Mouse (Mus musculus) forebrain, embryonic 16.5 days (tissue): ENCODE measurements around the gene D11Wsu47e. TPM values are rescaled to one million over a fixed set of nuclear protein-coding genes. Genes with fewer than 3 reads are reported as not detected.
A peak's percentile ranks its signal among the peaks of the same experiment; 100 is the strongest.
"Not testable (repeated sequence)": the region's sequence is repeated elsewhere in the genome, so short reads cannot be mapped to it uniquely, and the experiment has no call there.

Source experiments
- ATAC-seq: fragments of 200-750 bp; cut with Nextera tagmentation; 2 replicates; pipeline ENCODE4 v1.8.0; 2017; ENCODE audit warnings: mild to moderate bottlenecking, moderate library complexity
- H3K27ac ChIP-seq: fragments of 300-500 bp; sonication (generic); 2 replicates; pipeline ENCODE4 v1.5.1; 2014; ENCODE audit warnings: low read length, control low read depth
- H3K27me3 ChIP-seq: fragments of 300-500 bp; sonication (generic); replicated peaks from 2 replicates; pipeline ENCODE4 v1.6.1; 2014; ENCODE audit warnings: low read length; ENCODE audit not compliant: control insufficient read depth, insufficient read depth
- H3K36me3 ChIP-seq: fragments of 300-500 bp; sonication (generic); 2 replicates; pipeline ENCODE4 v1.6.1; 2014; ENCODE audit not compliant: control insufficient read depth, insufficient read depth
- H3K4me1 ChIP-seq: fragments of 300-500 bp; sonication (generic); replicated peaks from 2 replicates; pipeline ENCODE4 v1.6.1; 2014; ENCODE audit warnings: low read length; ENCODE audit not compliant: control insufficient read depth, insufficient read depth
- H3K4me2 ChIP-seq: fragments of 300-500 bp; sonication (generic); 2 replicates; pipeline ENCODE4 v1.6.1; 2014; ENCODE audit warnings: mild to moderate bottlenecking, low read length, control low read depth
- H3K4me3 ChIP-seq: fragments of 300-500 bp; sonication (generic); replicated peaks from 2 replicates; pipeline ENCODE4 v1.5.1; 2014; ENCODE audit warnings: mild to moderate bottlenecking, low read length, control low read depth
- H3K9ac ChIP-seq: fragments of 300-500 bp; sonication (generic); replicated peaks from 2 replicates; pipeline ENCODE4 v1.6.1; 2014; ENCODE audit warnings: low read depth, low read length, control low read depth
- H3K9me3 ChIP-seq: fragments of 300-500 bp; sonication (generic); 2 replicates; pipeline ENCODE4 v1.6.1; 2016; ENCODE audit warnings: low read length; ENCODE audit not compliant: control insufficient read depth
- WGBS: fragments of 180-500 bp; shearing (Covaris S2); extraction: QIAGEN DNeasy Blood & Tissue Kit; methylation state at CpG from one replicate; pipeline ENCODE4 v1.1.7; 2014; 5-methylcytosine and 5-hydroxymethylcytosine counted together
- polyA plus RNA-seq: library from polyadenylated mRNA; unstranded; fragments of >200 nt; fragmentation: Nextera tagmentation; extraction: Ambion mirVana; gene quantifications from 2 replicates; pipeline ENCODE4 v1.2.1, GENCODE M21; 2015

D11Wsu47e gene
- polyA plus RNA-seq, 1 experiment from 2014 or later, result 24.4 TPM

DNA sequence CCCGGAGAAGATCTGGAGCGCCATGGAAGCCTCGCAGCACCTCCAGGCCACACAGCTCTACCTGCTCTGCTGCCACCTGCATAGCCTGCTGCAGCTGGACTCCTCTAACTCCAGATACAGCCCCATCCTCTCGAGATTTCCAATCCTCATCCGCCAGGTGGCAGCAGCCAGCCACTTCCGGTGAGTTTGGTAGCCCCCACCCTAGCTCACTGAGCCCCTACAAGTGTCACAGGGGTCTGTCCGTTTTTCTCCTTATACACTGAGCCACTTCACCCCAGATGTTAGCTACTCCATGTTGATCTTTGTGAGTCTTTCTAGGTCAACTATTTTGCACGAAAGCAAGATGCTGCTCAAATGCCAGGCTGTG lies 32.3 kb upstream of the D11Wsu47e start:
- Histone ChIP-seq H3K9ac (no peak overlapping the region), H3K9me3 (no peaks in the 10 kb centered on the region), H3K27ac (no peak overlapping the region), H3K27me3 (no peaks in the 10 kb centered on the region), H3K4me2 (no peak overlapping the region), H3K36me3 (peaks cover 28% of the 10 kb centered on the region), H3K4me3 (no peak overlapping the region), H3K4me1 (peaks cover 31% of the 10 kb centered on the region)
- 40% methylated on average over 8 of the region's 8 CpGs for WGBS
- ATAC-seq, result no peak

DNA sequence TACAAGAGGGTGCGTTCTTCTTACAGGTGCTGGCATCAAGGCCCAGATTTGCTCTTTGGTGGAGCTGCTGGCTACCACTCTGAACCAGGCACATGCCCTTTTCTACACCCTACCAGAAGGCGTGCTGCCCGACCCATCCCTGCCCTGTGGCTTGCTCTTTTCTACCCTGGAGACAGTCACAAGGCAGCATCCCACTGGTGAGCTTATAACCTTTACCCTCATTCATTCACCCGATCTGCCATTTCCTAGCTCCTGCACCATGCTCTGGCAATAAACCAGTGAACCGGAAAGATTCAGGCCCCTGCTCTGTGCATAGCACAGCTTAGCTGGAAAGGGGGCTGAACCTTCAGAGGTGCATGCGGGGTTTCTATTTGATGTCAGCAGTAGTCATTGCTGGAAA lies 31.7 kb upstream of the D11Wsu47e start:
- Histone ChIP-seq H3K36me3 (peaks cover 33% of the 10 kb centered on the region), H3K27ac (no peak overlapping the region), H3K4me2 (no peak overlapping the region), H3K9ac (no peak overlapping the region), H3K27me3 (no peaks in the 10 kb centered on the region), H3K4me3 (no peak overlapping the region), H3K4me1 (peaks cover 31% of the 10 kb centered on the region), H3K9me3 (no peaks in the 10 kb centered on the region)
- ATAC-seq, result no peak
- 93% methylated on average over 6 of the region's 6 CpGs for WGBS

DNA sequence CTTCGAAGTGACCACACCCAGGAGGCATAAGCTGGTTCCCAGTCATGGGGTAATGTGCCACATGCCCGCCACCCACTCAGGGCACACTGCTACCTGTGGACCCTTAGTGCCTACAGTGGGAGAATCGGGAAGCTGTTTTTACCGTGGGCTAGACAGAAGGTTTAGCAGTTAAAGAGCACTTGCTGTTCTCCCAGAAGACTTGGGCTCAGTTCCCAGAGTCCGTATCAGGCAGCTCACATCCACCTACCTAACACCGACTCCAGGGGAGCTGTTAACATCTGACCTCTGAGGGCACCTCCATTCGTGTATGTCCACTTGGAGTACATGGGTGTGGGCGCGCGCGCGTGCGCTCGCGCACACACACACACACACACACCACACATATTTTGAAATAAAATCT lies 30.1 kb upstream of the D11Wsu47e start:
- no peaks in the 10 kb centered on the region for H3K9me3 ChIP-seq
- no peak overlapping the region for H3K9ac ChIP-seq
- no peak overlapping the region for H3K4me3 ChIP-seq
- H3K27me3 ChIP-seq, result no peaks in the 10 kb centered on the region
- WGBS, result 93% methylated on average over 15 of the region's 15 CpGs
- 0 out of 2 replicates have a peak overlapping the region, but pooled peaks have one; percentile 2 for H3K27ac ChIP-seq
- ATAC-seq, result no peak
- H3K4me1 ChIP-seq, result peaks cover 19% of the 10 kb centered on the region
- no peak overlapping the region for H3K4me2 ChIP-seq
- peaks cover 37% of the 10 kb centered on the region for H3K36me3 ChIP-seq

DNA sequence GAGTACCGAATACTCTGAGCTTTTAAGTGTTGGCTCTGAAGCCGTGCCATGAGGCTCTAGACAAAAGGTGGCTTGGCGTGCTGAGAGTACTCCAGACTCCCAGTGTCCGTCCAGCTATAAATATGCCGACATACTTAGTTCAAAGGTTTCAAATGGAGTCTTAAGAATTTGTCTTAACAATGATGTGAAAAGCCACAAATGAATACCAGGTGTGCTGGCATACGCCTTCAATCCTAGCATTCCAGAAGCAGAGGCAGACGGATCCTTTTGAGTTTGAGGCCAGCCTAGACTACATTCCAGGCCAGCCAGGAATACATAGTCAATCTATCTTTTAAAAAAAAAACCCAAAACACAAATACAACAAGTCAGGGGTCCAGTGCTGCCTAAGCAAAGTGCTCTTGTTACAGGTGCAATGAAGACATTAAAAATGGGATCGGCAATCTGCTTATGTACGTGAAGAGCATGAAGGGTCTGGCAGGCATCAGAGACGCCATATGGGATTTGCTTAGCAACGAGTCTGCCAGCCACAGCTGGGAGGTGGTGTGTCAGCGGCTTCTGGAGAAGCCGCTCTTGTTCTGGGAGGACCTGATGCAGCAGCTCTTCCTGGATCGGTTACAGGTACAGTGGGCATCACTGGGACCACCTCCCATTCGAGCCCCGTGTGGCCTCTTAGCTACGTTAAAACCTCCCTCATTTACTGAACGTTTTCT lies 29.5 kb upstream of the D11Wsu47e start:
- Histone ChIP-seq H3K9ac (no peak overlapping the region), H3K9me3 (no peaks in the 10 kb centered on the region), H3K27me3 (no peaks in the 10 kb centered on the region), H3K27ac (peak overlapping the region; percentile 56), H3K4me1 (peaks cover 19% of the 10 kb centered on the region), H3K4me2 (no peak overlapping the region), H3K36me3 (peaks cover 41% of the 10 kb centered on the region), H3K4me3 (no peak overlapping the region)
- WGBS, result 64% methylated on average over 18 of the region's 18 CpGs
- ATAC-seq, result no peak

DNA sequence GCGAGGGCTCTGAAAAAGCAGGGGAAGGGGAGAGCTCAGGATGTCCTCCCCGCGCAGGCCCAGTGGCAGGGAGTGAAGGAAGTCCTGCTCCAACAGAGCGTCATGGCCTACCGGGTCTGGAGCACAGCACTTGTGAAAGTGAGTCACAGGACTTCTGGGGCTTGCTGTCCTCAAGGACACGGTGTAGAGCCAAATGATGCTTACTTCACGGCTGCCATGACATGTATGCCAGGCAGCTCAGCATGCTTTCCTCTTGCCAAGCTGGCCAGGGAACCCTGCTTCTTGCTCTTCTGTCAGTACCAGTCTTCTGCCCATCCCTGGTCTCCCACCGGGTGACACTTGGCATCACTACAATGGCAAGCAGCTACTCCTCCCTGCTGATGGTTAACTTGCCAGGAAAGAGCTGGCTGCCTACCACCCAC lies 27.7 kb upstream of the D11Wsu47e start:
- Histone ChIP-seq H3K27ac (no peak overlapping the region), H3K4me3 (no peak overlapping the region), H3K9ac (no peak overlapping the region), H3K9me3 (no peaks in the 10 kb centered on the region), H3K27me3 (no peaks in the 10 kb centered on the region), H3K4me1 (peaks cover 9% of the 10 kb centered on the region), H3K36me3 (peaks cover 49% of the 10 kb centered on the region), H3K4me2 (no peak overlapping the region)
- 79% methylated on average over 8 of the region's 8 CpGs for WGBS
- ATAC-seq, result no peak

DNA sequence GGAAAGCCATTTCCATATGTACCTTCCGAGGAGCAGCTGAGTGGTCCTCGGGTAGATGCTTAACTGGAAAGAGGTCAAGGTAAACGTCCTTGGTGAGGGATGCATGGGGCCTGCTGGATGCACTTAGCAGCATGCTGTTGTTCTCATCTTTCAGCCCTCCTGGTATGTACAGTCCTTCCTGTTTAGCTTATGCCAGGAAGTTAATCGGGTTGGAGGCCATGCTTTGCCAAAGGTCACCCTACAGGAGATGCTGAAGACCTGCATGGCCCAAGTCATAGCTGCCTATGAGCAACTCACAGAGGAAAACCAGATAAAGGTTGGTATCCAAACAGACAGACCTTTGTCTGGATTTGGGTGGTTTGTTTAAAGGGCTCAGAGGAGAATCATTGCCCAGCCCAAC lies 27.0 kb upstream of the D11Wsu47e start:
- H3K27me3 ChIP-seq, result no peaks in the 10 kb centered on the region
- no peak overlapping the region for H3K9ac ChIP-seq
- H3K9me3 ChIP-seq, result no peaks in the 10 kb centered on the region
- no peak overlapping the region for H3K27ac ChIP-seq
- no peak for ATAC-seq
- peaks cover 9% of the 10 kb centered on the region for H3K4me1 ChIP-seq
- H3K4me3 ChIP-seq, result no peak overlapping the region
- H3K4me2 ChIP-seq, result no peak overlapping the region
- 86% methylated on average over 4 of the region's 4 CpGs for WGBS
- peaks cover 48% of the 10 kb centered on the region for H3K36me3 ChIP-seq

DNA sequence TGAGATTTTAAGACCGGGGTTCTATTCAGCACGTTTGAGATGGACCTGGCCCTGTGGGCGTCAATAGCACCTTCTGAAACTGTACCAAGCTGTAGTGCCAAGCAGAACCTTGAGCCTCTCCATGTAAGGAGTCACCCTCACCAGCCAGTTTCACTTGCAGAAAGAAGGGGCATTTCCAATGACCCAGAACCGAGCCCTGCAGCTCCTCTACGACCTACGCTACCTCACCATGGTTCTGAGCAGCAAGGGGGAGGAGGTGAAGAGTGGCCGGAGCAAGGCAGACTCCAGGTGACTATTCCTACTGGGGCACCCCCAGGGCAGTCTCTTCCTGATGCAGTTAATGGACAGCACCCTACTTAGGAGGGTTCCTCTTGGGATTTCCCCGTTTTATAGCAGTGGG lies 25.9 kb upstream of the D11Wsu47e start:
- no peak for ATAC-seq
- no peak overlapping the region for H3K27ac ChIP-seq
- no peak overlapping the region for H3K4me3 ChIP-seq
- H3K36me3 ChIP-seq, result peaks cover 39% of the 10 kb centered on the region
- no peaks in the 10 kb centered on the region for H3K27me3 ChIP-seq
- H3K4me2 ChIP-seq, result no peak overlapping the region
- H3K9ac ChIP-seq, result no peak overlapping the region
- WGBS, result 91% methylated on average over 8 of the region's 8 CpGs
- no peaks in the 10 kb centered on the region for H3K9me3 ChIP-seq
- H3K4me1 ChIP-seq, result peaks cover 9% of the 10 kb centered on the region

DNA sequence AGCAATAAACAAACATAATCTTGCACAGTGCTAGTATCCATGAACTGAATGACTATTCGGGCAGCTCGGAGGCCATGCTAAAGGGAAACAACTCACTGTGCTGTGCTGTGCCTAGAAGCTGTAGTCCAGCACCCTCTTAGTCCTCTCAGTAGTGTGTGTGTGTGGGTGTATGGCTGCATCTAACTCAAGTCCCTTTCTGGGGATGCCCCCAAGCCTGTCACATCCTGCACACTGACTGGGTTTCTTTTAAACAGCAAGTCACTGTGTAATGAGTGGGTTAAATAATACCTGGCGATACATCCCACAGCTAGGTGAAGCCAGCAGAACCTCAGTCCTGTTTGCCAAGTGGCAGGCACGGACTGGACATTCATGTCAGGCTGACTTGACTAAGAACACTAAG lies 25.4 kb upstream of the D11Wsu47e start:
- Histone ChIP-seq H3K9me3 (no peaks in the 10 kb centered on the region), H3K27me3 (no peaks in the 10 kb centered on the region), H3K4me2 (no peak overlapping the region), H3K4me3 (no peak overlapping the region), H3K4me1 (peaks cover 9% of the 10 kb centered on the region), H3K9ac (no peak overlapping the region), H3K36me3 (peaks cover 37% of the 10 kb centered on the region), H3K27ac (no peak overlapping the region)
- 90% methylated on average over 4 of the region's 4 CpGs for WGBS
- no peak for ATAC-seq

DNA sequence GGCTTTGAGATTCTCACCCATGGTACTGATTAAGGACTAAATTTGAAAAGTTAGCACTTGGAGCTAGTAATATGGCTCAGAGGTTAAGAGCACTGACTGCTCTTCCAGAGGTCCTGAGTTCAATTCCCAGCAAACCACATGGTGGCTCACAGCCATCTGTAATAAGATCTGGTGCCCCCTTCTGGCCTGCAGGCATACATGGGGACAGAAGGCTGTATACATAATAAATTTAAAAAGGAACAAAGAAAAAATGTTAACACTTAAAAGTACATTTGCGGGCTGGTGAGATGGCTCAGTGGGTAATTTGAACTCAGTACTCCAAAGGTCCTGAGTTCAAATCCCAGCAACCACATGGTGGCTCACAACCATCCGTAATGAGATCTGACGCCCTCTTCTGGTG lies 24.0 kb upstream of the D11Wsu47e start:
- not testable (repeated sequence) for H3K9ac ChIP-seq, H3K27ac ChIP-seq, H3K27me3 ChIP-seq, H3K4me3 ChIP-seq, H3K4me1 ChIP-seq, H3K9me3 ChIP-seq, H3K4me2 ChIP-seq, ATAC-seq
- peaks cover 33% of the 10 kb centered on the region for H3K36me3 ChIP-seq
- WGBS, result 92% methylated on average over 3 of the region's 3 CpGs

DNA sequence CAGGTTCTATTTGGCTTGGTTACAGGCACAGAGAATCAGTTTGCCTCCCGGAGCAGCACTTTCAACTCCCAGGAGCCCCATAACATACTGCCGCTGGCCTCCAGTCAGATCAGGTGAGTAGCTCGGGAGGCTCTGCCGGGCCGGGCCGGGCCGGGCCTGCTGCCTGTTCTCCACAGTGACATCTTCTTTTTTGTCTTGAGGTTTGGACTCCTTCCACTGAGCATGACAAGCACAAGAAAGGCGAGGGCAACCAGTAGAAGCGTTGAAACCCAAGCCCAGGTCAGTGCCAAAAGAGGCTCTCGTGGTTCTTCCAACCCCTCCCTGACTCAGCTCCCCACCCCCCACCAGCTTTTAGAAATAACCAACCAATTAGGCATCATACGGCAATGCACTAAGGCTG lies 23.3 kb upstream of the D11Wsu47e start:
- peaks cover 33% of the 10 kb centered on the region for H3K36me3 ChIP-seq
- H3K4me3 ChIP-seq, result no peak overlapping the region
- H3K27ac ChIP-seq, result no peak overlapping the region
- H3K9ac ChIP-seq, result no peak overlapping the region
- no peak overlapping the region for H3K4me2 ChIP-seq
- ATAC-seq, result no peak
- peaks cover 2% of the 10 kb centered on the region; the same call in 1 of the 2 replicates for H3K4me1 ChIP-seq
- WGBS, result 87% methylated on average over 11 of the region's 11 CpGs
- no peaks in the 10 kb centered on the region for H3K27me3 ChIP-seq
- no peaks in the 10 kb centered on the region for H3K9me3 ChIP-seq
